Mouse (Mus musculus): ENCODE measurements around the gene Ern2.

DNA sequence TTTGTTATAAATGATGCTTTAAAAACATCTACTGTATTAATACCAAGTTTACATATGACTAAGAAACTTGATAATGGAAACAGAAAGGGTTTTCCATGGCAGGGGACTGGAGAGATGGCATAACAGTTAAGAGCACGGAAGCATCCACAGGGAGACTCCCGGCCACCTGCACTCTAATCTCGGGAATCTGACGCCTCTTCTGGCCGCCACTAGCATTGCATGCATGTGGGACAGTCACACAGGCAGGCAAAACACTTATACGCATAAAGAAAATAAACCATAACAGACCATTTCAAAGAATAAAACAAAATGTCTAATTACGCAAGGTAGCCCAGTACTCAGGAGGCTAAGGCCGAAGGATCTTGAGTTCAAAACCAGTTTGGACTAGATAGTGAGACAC lies 60.4 kb downstream of the Ern2 start:
- no peak for TF ChIP-seq MAFK (IDR thresholded peaks at IDR 0.05; ENCODE audit: insufficient replicate concordance, low read length)
- TF ChIP-seq CTCF (conservative IDR thresholded peaks at IDR 0.05 in 1 of 2, IDR thresholded peaks at IDR 0.05 in 1 of 2; ENCODE audit: low read depth in 2 of 2, low read length in 2 of 2): no peak
- no peak for TF ChIP-seq POLR2A (IDR thresholded peaks at IDR 0.05; ENCODE audit: low read depth, low read length)
- TF ChIP-seq USF1 (IDR thresholded peaks at IDR 0.05; ENCODE audit: low read depth, low read length): no peak
- no peak for TF ChIP-seq HCFC1 (IDR thresholded peaks at IDR 0.05; ENCODE audit: low read depth, low read length)
- no peak for TF ChIP-seq CHD1 (IDR thresholded peaks at IDR 0.05; ENCODE audit: low read depth, low read length)
- TF ChIP-seq KAT2A (IDR thresholded peaks at IDR 0.05; ENCODE audit: insufficient replicate concordance, low read length): no peak

Measured in CH12.LX (cell line).